Mouse (Mus musculus) heart, adult 18-20 months (tissue): ENCODE results near the gene 4931406P16Rik. TPM values are rescaled to one million over a fixed set of nuclear protein-coding genes. Genes with fewer than 3 reads are reported as not detected.
A peak's percentile ranks its signal among the peaks of the same experiment; 100 is the strongest.
"Not testable (repeated sequence)": the region's sequence is repeated elsewhere in the genome, so short reads cannot be mapped to it uniquely, and the experiment has no call there.

Source experiments
- DNase-seq, 2 experiments: peaks; one replicate each; pipeline ENCODE4 v3.0.0; 2021 to 2022; ENCODE audit warnings: mixed read lengths in 1 of 2
- total RNA-seq, 2 experiments: library from RNA; stranded (reverse); gene quantifications; 2 replicates each; pipeline ENCODE4 v1.2.3; 2021

4931406P16Rik gene
- total RNA-seq, 2 experiments from 2014 or later = 34.8 to 41.3 TPM

DNA sequence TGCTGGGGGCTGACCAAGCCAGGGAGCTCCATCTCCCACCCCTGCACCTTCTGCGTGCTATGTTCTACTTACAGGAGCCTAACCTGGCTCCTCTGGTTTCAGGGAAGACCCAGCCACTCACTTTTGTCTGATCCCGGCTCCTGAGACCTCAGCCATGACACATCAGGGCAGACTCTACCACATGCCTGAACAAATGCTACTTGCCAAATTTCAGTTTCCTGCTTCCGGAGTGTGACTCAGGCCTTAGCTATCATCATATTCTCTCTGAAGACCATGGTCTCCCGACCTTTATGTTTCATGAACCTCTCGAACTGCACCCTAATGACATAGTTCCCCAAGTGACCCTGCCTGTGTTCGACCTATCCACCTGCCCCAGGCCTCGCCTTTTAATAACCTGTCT lies 100.1 kb downstream of the 4931406P16Rik start:
- DNase-seq = no peak

DNA sequence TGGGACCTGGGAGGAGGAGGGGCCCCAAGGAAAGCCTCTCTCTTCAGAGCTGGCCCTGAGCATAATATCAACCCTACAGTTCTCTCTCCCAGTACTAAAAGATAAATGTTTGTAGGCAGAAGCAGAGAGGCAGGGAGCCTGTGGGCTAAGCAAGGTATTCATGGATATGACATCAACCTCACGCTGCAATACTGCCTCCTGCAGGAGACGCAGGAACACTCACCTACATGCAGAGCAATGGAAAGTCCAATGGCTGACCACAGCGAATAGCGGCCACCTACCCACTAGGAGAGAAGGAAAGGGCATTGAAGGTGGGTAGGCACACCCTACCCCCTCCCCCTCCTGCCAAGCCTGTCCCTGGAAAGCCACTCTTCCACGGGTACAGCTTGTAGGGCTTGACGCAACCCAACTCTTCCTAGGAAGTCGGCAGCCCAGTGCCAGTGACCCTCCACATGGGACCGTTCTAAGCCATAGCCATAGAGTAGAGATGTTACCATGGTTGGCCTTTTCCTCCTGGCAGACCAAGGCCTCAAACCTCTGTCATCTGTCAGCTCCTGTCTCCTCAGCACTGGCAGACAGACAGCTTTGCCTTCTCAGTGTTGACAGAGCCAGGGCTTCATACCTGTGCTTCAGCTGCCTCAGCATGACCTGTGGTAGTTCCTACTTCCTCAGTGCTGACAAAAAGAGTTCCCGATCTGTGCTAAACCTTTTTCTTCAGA lies 105.2 kb downstream of the 4931406P16Rik start:
- no peak for DNase-seq

DNA sequence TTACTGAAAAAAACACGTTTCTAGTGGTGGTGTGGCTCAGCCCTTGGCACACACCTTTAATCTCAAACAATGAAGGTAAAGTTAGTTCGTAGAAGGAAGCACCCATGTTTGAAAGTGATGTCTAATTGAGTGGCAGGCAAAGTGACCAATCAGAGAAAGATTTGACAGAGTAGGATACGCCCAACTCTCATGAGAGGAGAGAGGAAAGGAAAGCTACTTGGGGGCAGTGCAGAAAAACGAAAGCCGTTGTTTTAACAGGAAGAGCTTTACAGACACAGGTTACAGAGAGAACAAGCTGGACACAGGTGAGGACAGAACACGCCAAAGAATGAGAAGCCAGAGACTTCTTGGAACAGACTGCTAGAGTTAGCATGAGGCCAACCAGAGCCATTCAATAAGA lies 107.0 kb downstream of the 4931406P16Rik start:
- no peak for DNase-seq

DNA sequence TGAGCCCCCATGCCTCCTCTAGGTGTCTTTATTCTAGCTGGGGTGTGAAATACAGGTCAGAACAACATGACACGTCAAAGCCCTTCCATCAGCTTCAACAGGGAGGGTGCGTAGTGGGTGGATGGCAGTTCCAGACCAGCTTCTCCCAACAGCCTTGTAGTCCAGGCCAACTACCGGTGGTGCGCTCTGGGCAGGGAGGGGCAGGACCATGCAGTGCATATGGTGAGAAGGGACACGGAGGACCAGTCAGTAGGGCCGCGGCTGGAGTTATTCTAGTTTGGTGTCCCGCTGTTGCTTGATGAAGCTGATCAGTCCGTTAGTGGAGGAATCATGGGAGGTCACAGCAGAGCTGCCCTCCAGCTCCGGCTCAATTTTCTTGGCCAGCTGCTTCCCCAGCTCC lies 111.2 kb downstream of the 4931406P16Rik start:
- DNase-seq = not testable (repeated sequence)

DNA sequence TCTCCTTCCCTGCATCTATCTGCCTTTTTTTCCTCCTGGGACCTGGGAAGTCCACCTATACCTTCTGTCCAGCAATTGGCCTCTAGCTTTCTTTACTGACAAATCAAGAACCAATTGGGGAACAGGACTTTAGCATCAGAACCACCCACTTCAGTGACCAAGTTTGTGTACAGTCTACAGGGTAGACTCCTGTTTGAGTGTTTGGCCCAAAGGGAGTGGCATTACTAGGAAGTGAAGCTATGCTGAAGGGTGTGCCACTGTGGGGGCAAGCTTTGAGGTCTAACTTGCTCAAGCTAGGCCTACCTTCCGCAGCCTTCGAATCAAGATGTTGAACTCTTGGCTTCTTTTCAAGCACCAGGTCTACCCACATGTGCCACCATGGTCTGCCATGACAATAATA lies 112.5 kb downstream of the 4931406P16Rik start:
- no peak for DNase-seq

DNA sequence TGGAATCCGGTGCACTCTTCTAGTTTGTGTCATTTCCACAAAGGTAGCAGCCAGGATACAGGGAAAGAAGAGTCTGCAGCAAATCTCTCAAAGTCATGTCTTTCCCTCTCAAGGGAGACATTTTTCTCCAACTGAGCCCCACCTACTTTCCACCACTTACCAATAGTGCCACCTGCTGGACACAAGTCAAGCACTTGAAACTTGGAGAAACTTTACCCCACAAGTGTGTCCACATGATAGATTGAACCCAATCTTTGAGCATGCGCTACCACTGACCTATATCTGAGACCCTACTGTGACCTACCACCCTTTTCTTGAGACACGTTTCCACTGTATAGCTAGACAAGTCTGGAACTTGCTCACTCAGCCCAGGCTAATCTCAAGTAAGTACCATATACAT lies 115.0 kb downstream of the 4931406P16Rik start:
- peak; percentile 43 to 66 for DNase-seq

DNA sequence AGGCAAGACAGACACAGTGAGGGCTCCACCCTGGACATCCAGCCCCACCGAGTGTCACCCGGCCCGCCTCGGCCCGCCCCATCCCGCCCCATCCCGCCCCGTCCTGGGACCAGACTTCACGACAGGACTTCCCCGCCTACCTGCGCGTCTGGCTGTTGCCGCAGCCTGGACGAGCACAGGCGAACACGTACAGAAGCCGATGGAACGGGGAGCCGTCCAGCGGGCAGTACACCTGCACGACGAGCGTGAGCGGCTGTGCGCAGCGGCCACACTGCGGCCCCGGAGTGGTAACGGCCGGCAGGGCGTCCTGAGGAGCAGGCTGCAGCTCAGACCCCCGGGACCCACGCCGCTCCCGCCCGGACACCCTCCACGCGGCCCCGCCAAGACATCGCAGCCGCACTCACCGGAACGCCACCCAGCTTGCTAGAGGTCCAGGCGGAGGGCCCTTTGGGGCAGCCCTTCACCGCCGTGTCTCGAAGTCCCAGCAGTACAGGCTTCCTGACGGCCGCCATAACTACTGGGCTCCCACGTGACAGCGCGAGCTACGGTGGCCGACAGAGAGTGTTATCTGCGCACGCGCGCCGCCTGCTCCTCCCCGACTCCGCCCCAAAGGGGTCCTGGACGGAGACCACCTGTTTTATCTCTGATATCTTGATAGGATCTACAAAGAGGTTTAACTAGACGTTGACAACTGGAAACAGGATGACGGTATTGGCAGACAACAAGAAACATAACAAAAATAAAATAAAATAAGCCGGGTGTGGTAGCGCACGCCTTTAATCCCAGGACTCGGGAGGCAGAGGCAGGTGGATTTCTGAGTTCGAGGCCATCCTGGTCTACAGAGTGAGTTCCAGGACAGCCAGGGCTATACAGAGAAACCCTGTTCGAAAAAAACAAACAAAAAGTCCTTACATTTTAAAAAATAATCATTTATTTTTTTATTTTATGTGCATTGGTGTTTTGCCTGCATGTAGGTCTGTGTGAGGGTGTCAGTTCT lies 116.9 kb downstream of the 4931406P16Rik start, which contains the start of gene Pdcd2l:
Gene Pdcd2l, minus strand, starts transcription at position 530 of the 997 bp plus-strand sequence.
- peak; percentile 93 to 95 for DNase-seq

DNA sequence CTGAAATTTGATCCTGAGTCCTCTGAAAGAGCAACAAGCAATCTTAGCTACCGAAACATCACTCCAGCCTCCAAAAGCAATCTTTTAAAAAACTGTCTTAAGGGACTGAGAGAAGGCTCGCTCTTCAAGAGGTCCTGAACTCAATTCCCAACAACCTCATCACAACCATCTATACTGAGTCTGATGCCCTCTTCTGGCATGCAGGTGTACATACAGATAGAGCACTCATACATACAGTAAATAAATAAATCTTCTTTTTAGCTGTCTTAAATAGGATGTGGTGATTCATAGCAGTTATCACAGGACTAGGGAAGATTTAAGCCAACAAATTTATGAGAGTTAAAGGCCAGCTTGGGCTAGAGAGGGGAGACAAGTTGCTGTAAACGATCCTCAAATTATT lies 117.7 kb downstream of the 4931406P16Rik start:
- no peak for DNase-seq

DNA sequence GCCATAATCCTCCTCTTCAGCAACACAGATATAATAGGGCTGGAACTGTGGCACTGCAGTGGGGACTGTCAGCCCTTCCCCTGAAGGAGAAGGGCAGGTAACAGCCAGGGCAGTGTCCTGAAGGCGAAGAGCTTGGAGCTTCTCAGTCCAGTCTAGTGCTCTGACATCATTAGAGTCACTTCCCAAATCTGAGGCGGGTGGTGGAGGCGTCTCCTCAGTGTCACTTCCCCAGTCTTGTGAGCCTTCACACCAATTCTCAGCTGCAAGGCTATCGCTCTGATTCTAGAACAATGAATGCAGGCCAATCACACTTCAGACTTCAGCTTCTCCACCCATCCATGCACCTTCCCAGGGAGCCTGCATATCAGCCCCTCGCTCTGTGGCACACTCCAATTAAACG lies 120.5 kb downstream of the 4931406P16Rik start:
- DNase-seq = peak in 1 of 2 experiments; percentile 47

DNA sequence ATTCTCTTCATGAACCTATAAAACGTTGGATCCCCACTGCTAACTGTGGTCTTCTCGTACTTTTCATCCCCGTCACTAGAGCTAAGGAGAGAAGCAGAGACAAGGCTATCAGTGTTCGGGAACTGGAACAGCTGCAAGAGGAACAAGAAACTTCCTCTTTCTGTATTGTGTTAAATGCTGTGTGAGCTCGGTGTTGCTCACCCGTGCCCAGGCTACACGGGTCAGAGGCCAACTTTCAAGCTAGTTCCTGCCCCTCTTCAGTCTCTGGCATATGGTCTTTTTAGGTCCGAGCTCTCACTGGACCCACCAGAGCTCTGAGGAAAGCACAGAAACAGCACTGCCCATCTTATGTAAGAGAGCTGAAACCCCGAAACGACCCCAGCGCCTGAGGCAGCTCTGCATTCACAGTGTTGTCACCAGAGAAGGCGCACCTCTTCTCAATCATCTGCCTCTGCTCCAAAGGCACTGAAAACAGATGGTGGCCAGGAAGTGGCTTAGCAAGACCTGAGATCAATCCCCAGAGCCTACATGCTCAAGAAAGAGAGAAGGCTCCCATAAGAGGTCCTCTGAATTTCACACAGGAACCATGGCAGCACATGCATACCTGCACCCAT lies 123.9 kb downstream of the 4931406P16Rik start:
- DNase-seq = peak in 1 of 2 experiments; percentile 35

Other genes starting within 250 kb of the 4931406P16Rik start
- not detected for gene Scgb1b30, start 218.1 kb downstream of the 4931406P16Rik start, total RNA-seq
- 10 to 100 TPM in 1 of 2 experiments, 1 to 10 TPM in 1; 7.0 to 10.8 TPM for gene Wtip, start 180.3 kb downstream of the 4931406P16Rik start, total RNA-seq
- gene Uba2, start 144.0 kb downstream of the 4931406P16Rik start, total RNA-seq = 10 to 100 TPM; 27.2 to 33.3 TPM
- 10 to 100 TPM; 18.7 to 23.5 TPM for gene Pdcd2l, start 116.9 kb downstream of the 4931406P16Rik start, total RNA-seq
- 100 to 1,000 TPM; 571 to 604 TPM for gene Gpi1, start 83.2 kb downstream of the 4931406P16Rik start, total RNA-seq
- not detected for gene Gm6096, start 62.5 kb downstream of the 4931406P16Rik start, total RNA-seq
- gene Lsm14a, start 79.8 kb upstream of the 4931406P16Rik start, total RNA-seq = 10 to 100 TPM; 84.8 to 86.9 TPM